Mouse (Mus musculus) heart, adult 9 months (tissue): ENCODE results near the gene Spink4.

Experiments used
- DNase-seq, 2 experiments: peaks; one replicate each; pipeline ENCODE4 v3.0.0; 2022; ENCODE audit warnings: low spot score in 2 of 2

Gene Spink4

DNA sequence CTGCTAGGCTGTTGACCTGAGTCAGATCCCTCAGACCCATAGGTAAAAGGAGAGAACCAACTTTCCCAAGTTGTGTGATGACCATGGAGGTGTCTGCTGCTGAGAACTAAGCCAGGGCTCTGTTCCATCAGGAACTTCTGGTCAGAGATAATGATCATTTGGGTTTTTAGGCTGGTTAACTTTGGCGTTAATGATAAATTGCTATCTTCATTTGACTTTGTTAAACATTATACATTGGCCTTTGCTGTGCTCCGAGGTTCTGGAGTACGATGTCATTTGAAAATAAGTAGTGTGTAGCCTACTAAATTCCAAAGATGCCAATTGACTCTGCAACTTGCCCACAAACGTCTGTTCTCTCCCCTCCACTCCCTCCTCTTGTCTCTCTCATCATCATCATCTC, 49.3 kb downstream of the Spink4 start:
- DNase-seq: no peak

DNA sequence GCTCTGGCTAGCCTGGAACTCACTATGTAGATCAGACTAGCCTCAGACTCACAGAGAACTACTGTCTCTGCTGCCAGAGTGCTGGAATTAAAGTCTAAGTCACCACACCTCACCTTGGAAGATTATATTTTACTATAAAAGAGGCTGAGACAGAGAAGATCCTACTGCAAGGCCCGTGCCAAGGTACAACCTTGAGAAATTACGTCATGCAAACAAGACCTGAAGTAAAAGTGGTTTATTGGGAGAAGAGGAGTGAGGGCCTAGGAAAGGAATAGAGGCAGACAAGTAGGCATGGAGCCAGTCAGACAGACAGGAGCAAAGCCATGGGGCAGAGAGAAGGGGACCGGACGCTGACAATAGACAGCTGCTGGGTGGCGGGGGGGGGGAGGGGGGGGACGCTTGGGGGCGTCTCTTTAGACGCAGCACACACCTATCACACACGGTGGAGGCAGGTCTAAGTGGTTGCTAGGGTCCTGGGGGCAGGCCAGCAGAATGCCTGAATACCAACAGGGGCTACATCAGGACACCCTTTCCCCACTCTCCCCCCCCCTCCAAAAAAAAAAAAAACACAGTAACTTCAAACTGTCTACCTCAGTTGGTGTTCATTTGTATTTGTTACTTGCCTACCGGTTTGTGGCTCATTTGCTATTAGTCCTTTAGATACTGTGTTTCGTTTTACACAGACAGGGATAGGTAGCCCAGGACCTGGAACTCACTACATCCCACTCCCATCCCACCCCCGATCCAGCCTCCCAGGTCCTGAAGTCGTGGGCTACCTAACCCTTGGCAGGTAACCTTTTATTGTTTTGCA, 50.1 kb downstream of the Spink4 start:
- no peak for DNase-seq

DNA sequence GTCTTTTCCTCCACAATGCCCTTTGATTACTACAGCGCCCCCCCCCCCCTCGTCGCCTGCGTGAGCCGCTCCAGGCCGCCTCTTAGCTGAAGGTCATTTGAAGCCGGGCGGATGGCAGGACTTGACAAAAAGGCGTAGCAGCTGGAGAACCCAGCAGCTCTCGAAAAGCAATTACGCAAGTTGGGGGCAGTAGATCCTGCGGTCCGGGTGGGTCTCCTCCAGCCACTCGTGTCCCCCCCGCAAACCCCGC, 50.7 kb downstream of the Spink4 start:
- DNase-seq: no peak

- DNase-seq: peak; percentile 94 to 95
Observed at GRCm38 (mm10) chr4:40970842-40971701, 51.2 kb downstream of the Spink4 start, which contains the start of gene Nfx1. Gene Nfx1, plus strand, starts transcription at chr4:40970906.

DNA sequence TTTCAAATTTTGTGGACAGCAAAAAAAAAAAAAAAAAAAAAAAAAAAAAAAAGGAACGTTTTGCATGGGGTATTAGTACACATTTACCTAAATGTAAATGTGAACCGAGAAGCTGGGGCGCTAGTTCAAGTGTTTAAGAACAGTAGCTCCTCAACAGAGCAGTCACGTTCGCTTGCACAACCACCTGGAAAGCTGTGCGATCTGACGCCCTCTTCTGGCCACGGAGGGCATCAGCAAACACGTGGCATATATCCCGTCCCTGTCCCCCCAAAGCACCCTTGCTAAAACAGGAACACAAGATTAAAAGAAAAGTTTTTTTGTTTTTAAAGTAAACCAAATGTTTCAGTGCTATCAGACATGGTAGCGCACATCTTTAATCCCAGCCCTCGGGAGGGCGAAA, 51.9 kb downstream of the Spink4 start:
- no peak for DNase-seq

DNA sequence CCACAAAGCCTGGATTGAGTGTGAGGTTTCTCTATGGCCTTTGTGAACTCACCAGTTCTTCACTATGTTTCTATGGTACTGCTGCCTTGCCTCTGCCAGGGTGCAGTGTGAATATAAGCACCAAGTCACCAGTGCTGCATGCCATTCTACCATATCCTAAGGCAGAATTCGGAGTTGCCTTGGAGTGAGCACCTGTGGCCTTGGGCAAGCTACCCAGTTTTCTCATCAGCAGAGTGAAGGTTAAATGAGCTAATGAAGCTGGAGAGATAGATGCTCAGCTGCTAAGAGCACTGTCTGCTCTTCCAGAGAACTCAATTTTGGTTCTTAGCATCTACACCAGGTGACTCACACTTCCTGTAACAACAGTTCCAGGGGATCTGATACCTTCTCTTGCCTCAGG, 54.2 kb downstream of the Spink4 start:
- DNase-seq: no peak

DNA sequence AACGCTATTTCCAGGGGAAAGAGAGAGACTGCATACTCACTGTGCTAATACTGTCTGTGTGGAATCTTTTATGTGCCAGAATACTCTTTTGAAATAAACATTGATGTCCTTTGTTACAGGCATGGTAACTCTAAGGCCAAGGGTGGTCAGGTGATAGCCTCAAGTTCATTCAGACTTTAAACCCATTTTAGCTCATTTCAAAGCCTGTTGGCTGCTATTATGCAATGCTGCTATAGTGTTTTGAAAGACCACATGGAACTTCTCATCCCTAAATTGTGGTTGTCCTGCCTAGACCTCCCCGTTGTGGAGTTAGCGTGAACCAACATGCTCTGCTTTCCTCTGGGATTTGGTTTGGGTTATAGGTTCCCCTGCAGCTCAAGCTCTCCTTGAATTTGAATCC, 55.8 kb downstream of the Spink4 start:
- DNase-seq: no peak

DNA sequence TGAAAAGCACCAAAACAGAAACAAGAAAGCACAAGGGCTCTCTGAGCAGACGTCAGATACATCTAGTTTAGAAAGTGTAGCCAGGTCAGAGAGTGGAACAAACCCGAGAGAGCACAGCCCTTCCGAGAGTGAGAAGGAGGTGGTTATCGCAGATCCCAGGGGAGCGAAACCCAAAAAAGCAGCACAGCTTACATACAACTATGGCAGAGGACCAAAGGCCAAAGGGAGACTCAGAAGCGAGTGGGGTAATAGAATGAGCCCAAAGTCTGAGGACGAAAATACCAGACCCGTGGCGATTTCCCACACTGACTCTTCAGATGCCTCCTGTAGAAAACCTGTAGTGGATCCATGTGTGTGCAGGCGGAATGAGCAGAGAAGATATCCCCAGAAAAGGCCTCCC, 56.8 kb downstream of the Spink4 start:
- DNase-seq: no peak

DNA sequence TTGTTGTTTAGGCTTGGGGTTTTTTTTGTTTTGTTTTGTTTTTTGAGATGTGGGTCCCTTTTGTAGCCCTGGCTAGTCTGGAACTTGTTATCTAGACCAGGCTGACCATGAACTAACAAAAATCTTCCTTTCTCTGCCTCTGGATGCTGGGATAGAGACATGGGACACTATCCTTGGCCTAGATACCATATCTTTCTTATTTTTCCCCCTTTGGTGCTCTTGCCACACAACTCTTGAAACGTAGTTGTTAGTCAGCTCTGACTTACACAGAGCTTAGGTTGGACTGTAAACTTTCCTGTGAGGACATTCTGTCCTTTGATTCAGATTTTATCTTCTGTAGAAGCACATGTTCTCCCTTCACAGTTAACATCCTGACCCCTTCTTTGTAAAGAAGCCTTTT, 59.6 kb downstream of the Spink4 start:
- DNase-seq: no peak
